Mouse (Mus musculus) CD8-positive naive resting alpha-beta T cell, adult 2 months (primary cell): ENCODE data around the gene Dera.
"Not testable (repeated sequence)": the region's sequence is repeated elsewhere in the genome, so short reads cannot be mapped to it uniquely, and the experiment has no call there.

ENCODE experiments used
- DNase-seq, 2 experiments: peaks; one replicate each; pipeline ENCODE4 v3.0.0; 2022; ENCODE audit warnings: low read depth in 2 of 2, low spot score in 2 of 2

Dera gene

DNA sequence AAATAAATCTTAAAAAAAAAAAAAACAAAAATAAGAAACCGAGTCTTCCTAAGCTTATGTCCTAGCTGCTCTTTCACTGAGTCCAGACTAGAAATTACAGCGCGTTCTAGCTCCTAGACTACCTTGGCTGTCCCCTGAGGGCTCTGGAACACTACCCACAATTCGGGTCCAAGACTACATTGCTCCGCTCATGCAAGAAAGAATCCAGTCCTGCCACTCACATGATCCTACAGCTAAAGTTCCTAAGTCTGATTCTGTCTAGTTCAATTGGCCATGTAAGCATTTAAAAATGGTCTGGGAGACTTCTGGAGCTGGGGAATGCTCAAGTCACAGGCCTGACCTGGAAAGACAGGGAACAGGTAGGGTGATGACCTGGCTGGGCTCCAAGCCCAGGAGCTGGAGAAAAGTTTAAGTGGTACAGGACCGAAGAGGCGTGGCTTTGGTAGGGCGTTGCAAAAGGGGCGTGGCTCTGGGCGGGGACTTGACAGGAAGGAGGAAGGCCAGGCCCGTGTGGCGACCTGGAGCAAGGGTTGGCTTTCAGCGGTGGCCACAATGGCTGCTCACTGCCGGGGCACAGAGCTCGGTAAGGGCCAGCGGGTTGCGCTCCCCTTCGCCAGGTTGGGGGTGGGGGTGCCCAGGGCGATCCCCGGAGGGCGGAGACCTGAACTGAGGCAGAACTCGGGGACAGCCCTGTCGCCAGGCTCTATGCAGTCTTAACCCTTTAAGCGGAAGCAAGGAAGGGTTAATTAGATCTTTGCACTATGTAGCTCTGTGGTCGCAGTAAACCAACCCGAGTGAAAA is at the start of gene Dera:
Dera (plus strand) TSS at position 491 of the 801 bp plus-strand sequence.
- DNase-seq = peak; percentile 76 to 84

DNA sequence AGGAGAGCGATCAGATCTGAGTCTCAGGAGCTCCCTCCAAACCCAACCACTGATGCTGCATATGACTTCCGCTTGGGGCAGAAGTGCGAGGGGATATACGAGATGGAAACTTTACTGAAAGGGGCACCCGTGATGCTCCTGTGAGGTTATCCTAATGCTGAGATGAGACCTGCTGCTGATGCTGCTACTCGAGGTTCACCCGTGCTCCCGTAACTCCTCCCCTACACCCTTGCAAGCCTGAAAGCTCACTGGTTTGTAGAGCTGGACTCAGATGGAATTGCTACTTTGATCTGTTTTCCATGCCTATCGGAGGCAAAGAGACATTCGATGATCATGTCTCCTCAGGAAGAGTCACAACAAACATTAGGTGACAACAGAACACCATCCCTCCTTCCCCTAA is 48.1 kb upstream of the Dera start:
- DNase-seq = no peak

GRCm38 (mm10) chr6:137708726-137709405 is 45.5 kb upstream of the Dera start:
- not testable (repeated sequence) for DNase-seq

GRCm38 (mm10) chr6:137710179-137711037 is 43.9 kb upstream of the Dera start:
- DNase-seq = no peak

GRCm38 (mm10) chr6:137712654-137713309 is 41.6 kb upstream of the Dera start:
- no peak for DNase-seq

GRCm38 (mm10) chr6:137713310-137713664 is 41.1 kb upstream of the Dera start:
- no peak for DNase-seq

- no peak for DNase-seq
Observed at GRCm38 (mm10) chr6:137716802-137717201, 37.5 kb upstream of the Dera start.

GRCm38 (mm10) chr6:137722220-137722931 is 32.0 kb upstream of the Dera start:
- DNase-seq = no peak

- peak in 1 of 2 experiments; percentile 37 for DNase-seq
Observed at GRCm38 (mm10) chr6:137723898-137724297, 30.4 kb upstream of the Dera start.

GRCm38 (mm10) chr6:137734460-137734845 is 19.9 kb upstream of the Dera start:
- DNase-seq = no peak

DNA sequence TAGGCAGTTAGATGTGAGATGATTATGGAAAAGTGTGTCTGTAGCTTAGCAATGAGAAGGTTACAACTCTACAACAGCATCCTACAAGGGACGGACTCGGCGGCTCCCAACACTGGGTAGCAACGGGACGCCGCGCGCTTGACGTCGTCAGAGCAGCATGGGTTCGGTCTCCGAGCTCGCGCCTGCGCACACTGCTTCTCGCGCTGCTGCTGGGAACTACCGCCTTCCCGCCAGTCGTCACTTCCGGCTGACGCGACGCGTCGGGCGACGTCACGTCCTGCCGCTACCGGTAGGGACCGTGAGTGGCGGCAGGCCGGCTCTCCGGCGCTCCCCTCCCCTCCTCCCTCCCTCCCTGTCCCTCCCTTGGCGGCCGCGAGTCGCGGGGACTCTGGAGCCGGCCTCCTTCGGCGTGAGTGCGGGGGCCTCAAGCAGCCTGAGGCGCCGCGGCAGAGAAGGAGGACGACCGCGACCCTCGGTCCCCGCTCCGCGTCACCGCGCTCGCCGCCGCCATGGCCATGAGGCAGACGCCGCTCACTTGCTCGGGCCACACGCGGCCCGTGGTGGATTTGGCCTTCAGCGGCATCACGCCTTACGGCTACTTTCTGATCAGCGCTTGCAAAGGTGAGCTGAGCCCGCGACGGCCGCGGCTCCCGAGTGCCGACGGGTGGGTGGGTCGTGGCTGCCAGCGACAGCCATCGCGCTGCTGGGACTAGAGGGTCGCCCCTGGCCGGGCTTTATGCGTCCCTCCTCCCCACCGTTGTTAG is 19.3 kb upstream of the Dera start, which contains the start of gene Strap:
Strap (plus strand) TSS at position 233 of the 764 bp plus-strand sequence.
- peak; percentile 88 for DNase-seq

GRCm38 (mm10) chr6:137735671-137736238 is 18.6 kb upstream of the Dera start:
- no peak for DNase-seq

DNA sequence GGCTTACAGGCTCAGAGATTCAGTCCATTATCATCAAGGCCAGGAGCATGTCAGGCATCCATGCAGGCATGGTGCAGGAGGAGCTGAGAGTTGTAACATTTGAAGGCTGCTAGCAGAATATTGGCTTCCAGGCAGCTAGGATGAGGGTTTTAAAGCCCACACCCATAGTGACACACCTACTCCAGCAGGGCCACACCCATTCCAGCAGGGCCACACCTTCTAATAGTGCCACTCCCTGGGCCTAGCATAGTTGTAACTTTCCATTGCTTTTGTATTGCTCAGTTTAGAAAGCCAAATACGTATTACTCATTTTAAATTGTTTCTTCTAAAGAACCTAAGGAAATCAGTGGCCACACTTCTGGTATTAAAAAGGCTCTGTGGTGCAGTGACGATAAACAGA is 13.4 kb upstream of the Dera start:
- DNase-seq = no peak

- DNase-seq = no peak
Observed at GRCm38 (mm10) chr6:137744700-137745099, 9.6 kb upstream of the Dera start.

DNA sequence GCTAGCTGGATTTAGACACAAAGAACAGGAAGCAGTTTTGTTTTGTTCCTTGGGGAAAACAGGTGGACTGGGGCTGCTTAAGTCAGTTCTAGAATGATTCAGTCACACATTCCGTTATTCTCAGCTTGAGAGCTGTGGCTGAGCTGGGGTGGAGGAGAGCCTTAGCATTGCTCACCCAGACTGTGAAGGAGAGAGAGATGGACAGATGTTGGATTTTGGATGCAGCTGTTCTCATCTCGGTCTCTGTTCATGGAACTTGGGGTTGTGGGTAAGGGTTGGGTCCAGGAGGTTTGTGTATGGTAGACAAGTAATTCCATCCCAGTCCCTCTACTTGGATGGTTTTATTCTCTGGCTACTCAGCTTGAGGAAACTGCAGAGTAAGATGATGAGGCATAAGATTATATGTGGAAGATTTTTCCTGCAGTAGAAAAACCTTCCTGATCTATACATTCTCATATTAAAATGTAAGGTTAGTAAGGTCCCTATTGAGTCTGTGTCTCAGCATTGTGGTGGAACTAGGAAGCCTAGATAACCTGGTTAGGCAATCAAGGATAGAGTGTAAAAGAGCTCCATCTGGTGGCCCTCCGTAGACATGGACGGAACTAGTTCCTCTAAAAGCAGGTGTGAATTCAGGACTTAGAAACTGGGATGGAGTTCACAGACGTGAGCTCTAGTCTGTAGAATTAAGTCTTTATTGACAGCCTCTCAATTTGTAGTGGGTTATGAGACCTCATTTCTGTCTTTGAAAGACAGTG is 7.0 kb upstream of the Dera start:
- no peak for DNase-seq

GRCm38 (mm10) chr6:137751551-137752274 is 2.6 kb upstream of the Dera start:
- no peak for DNase-seq

- no peak for DNase-seq
Observed at GRCm38 (mm10) chr6:137752275-137752655, 2.1 kb upstream of the Dera start.

GRCm38 (mm10) chr6:137754857-137755232 is 499 bp downstream of the Dera start:
- no peak for DNase-seq
